Mouse (Mus musculus): ENCODE results near the gene Fntb. TPM values are rescaled to one million over a fixed set of nuclear protein-coding genes. Genes with fewer than 3 reads are reported as not detected.

Fntb gene
- polyA plus RNA-seq, 1 experiment from 2014 or later: 41.7 TPM

GRCm38 (mm10) chr12:76961932-76962891, 196.8 kb downstream of the Fntb start, which contains the start of gene Max:
Gene Max (minus strand): TSS chr12:76962201.
- WGBS: under 1% methylated on average over 73 of the region's 73 CpGs

GRCm38 (mm10) chr12:76965089-76965488, 199.7 kb downstream of the Fntb start:
- no peak overlapping the region for H3K4me2 ChIP-seq
- H3K36me3 ChIP-seq: peaks cover 2% of the 10 kb centered on the region; the same call in 1 of the 2 replicates
- no peak for ATAC-seq (ENCODE audit: insufficient number of reproducible peaks, insufficient read depth, low FRiP score, low TSS enrichment, low read depth)
- no peak overlapping the region for H3K4me3 ChIP-seq (replicated peaks)
- 35% methylated on average over 5 of the region's 5 CpGs for WGBS
- H3K9ac ChIP-seq (replicated peaks): no peak overlapping the region
- H3K27me3 ChIP-seq: no peaks in the 10 kb centered on the region
- peaks cover 12% of the 10 kb centered on the region for H3K4me1 ChIP-seq (replicated peaks)
- no peak overlapping the region for H3K27ac ChIP-seq
- no peaks in the 10 kb centered on the region for H3K9me3 ChIP-seq

More at GRCm38 (mm10) chr12:76961932-76962891, 196.8 kb downstream of the Fntb start, which contains the start of gene Max:
- Histone ChIP-seq H3K4me1 (replicated peaks) (peaks cover 12% of the 10 kb centered on the region), H3K27ac (peak within 1 kb of the TSS; percentile 59; the same call in 1 of the 2 replicates), H3K9ac (replicated peaks) (peak within 1 kb of the TSS; percentile 78), H3K36me3 (peaks cover 26% of the 10 kb centered on the region; the same call in 1 of the 2 replicates), H3K4me3 (replicated peaks) (peak within 1 kb of the TSS; percentile 90), H3K4me2 (peak within 1 kb of the TSS; percentile 93), H3K9me3 (no peaks in the 10 kb centered on the region), H3K27me3 (no peaks in the 10 kb centered on the region)
- peak; percentile 100 for ATAC-seq (ENCODE audit: insufficient number of reproducible peaks, insufficient read depth, low FRiP score, low TSS enrichment, low read depth)

- peak overlapping the region; percentile 31 for H3K4me2 ChIP-seq
- H3K27ac ChIP-seq: no peak overlapping the region
- 13% methylated on average over 4 of the region's 4 CpGs for WGBS
Measured at GRCm38 (mm10) chr12:76965876-76966275, 200.5 kb downstream of the Fntb start.

More at GRCm38 (mm10) chr12:76965876-76966275, 200.5 kb downstream of the Fntb start:
- Histone ChIP-seq H3K4me1 (replicated peaks) (peaks cover 8% of the 10 kb centered on the region), H3K27me3 (no peaks in the 10 kb centered on the region), H3K9ac (replicated peaks) (no peak overlapping the region), H3K9me3 (no peaks in the 10 kb centered on the region), H3K36me3 (no peaks in the 10 kb centered on the region), H3K4me3 (replicated peaks) (no peak overlapping the region)
- ATAC-seq (ENCODE audit: insufficient number of reproducible peaks, insufficient read depth, low FRiP score, low TSS enrichment, low read depth): no peak

Other genes starting within 250 kb of the Fntb start
- 6.2 and 7.4 TPM in 2 replicates for gene Plekhg3, start 234.7 kb upstream of the Fntb start, polyA plus RNA-seq (2016; fragmentation: Nextera tagmentation; extraction: Ambion mirVana)
- 1.3 and 1.7 TPM in 2 replicates for gene Sptb, start 55.0 kb upstream of the Fntb start, polyA plus RNA-seq (2016; fragmentation: Nextera tagmentation; extraction: Ambion mirVana)
- gene Churc1, start 51 bp upstream of the Fntb start, polyA plus RNA-seq (2016; fragmentation: Nextera tagmentation; extraction: Ambion mirVana): 85.5 and 87.2 TPM in 2 replicates
- gene Gpx2, start 30.0 kb downstream of the Fntb start, polyA plus RNA-seq (2016; fragmentation: Nextera tagmentation; extraction: Ambion mirVana): 0.65 and 1.2 TPM in 2 replicates
- 17.6 and 18.6 TPM in 2 replicates for gene Rab15, start 57.3 kb downstream of the Fntb start, polyA plus RNA-seq (2016; fragmentation: Nextera tagmentation; extraction: Ambion mirVana)
- gene Max, start 196.6 kb downstream of the Fntb start, polyA plus RNA-seq (2016; fragmentation: Nextera tagmentation; extraction: Ambion mirVana): 14.0 and 15.2 TPM in 2 replicates